Mouse (Mus musculus): Measurements from ENCODE around the gene Cemip2. TPM values are rescaled to one million over a fixed set of nuclear protein-coding genes. Genes with fewer than 3 reads are reported as not detected.
A peak's percentile ranks its signal among the peaks of the same experiment; 100 is the strongest.
"Not testable (repeated sequence)": the region's sequence is repeated elsewhere in the genome, so short reads cannot be mapped to it uniquely, and the experiment has no call there.

The Cemip2 gene
- polyA plus RNA-seq, 1 experiment from 2014 or later: 89.1 TPM

GRCm38 (mm10) chr19:21860894-21861293 lies 82.8 kb downstream of the Cemip2 start:
- Histone ChIP-seq H3K4me3 (no peak overlapping the region), H3K9me3 (no peaks in the 10 kb centered on the region), H3K27ac (no peak overlapping the region), H3K27me3 (replicated peaks) (no peaks in the 10 kb centered on the region), H3K4me2 (replicated peaks) (no peak overlapping the region), H3K36me3 (peaks cover 36% of the 10 kb centered on the region), H3K4me1 (no peaks in the 10 kb centered on the region), H3K9ac (no peak overlapping the region)
- no peak for ATAC-seq (ENCODE audit: low FRiP score, low read depth)
- WGBS: 92% methylated on average over 6 of the region's 6 CpGs

- Histone ChIP-seq H3K27ac (no peak overlapping the region), H3K27me3 (replicated peaks) (no peaks in the 10 kb centered on the region), H3K4me2 (replicated peaks) (no peak overlapping the region), H3K4me3 (no peak overlapping the region), H3K36me3 (peaks cover 23% of the 10 kb centered on the region), H3K4me1 (no peaks in the 10 kb centered on the region), H3K9ac (no peak overlapping the region), H3K9me3 (no peaks in the 10 kb centered on the region)
- no peak for ATAC-seq (ENCODE audit: low FRiP score, low read depth)
- 85% methylated on average over 5 of the region's 5 CpGs for WGBS
Measured at GRCm38 (mm10) chr19:21862289-21862990, 84.3 kb downstream of the Cemip2 start.

- H3K9ac ChIP-seq: no peak overlapping the region
- WGBS: 92% methylated on average over 9 of the region's 9 CpGs
- H3K4me2 ChIP-seq (replicated peaks): no peak overlapping the region
- no peak overlapping the region for H3K4me3 ChIP-seq
- no peaks in the 10 kb centered on the region for H3K9me3 ChIP-seq
- H3K4me1 ChIP-seq: no peaks in the 10 kb centered on the region
- H3K27ac ChIP-seq: no peak overlapping the region
- peaks cover 19% of the 10 kb centered on the region for H3K36me3 ChIP-seq
- no peaks in the 10 kb centered on the region for H3K27me3 ChIP-seq (replicated peaks)
- no peak for ATAC-seq (ENCODE audit: low FRiP score, low read depth)
Measured at GRCm38 (mm10) chr19:21862991-21863931, 85.1 kb downstream of the Cemip2 start.

GRCm38 (mm10) chr19:21865242-21866055 lies 87.3 kb downstream of the Cemip2 start:
- Histone ChIP-seq H3K4me2 (replicated peaks) (no peak overlapping the region), H3K36me3 (peaks cover 3% of the 10 kb centered on the region; the same call in 1 of the 2 replicates), H3K4me1 (no peaks in the 10 kb centered on the region), H3K9ac (no peak overlapping the region), H3K27me3 (replicated peaks) (no peaks in the 10 kb centered on the region), H3K4me3 (no peak overlapping the region), H3K9me3 (no peaks in the 10 kb centered on the region), H3K27ac (no peak overlapping the region)
- no peak for ATAC-seq (ENCODE audit: low FRiP score, low read depth)
- WGBS: 87% methylated on average over 7 of the region's 7 CpGs

- Histone ChIP-seq H3K4me3 (no peak overlapping the region), H3K9me3 (no peaks in the 10 kb centered on the region), H3K27ac (no peak overlapping the region), H3K4me2 (replicated peaks) (no peak overlapping the region), H3K27me3 (replicated peaks) (no peaks in the 10 kb centered on the region), H3K36me3 (peaks cover 2% of the 10 kb centered on the region; the same call in 1 of the 2 replicates), H3K9ac (no peak overlapping the region), H3K4me1 (no peaks in the 10 kb centered on the region)
- no peak for ATAC-seq (ENCODE audit: low FRiP score, low read depth)
Measured at GRCm38 (mm10) chr19:21866094-21866493, 88.0 kb downstream of the Cemip2 start.

- not testable (repeated sequence) for H3K4me1 ChIP-seq; H3K4me2 ChIP-seq (replicated peaks); ATAC-seq (ENCODE audit: low FRiP score, low read depth); H3K27ac ChIP-seq; H3K27me3 ChIP-seq (replicated peaks); H3K36me3 ChIP-seq; H3K4me3 ChIP-seq; H3K9me3 ChIP-seq; H3K9ac ChIP-seq
- 93% methylated on average over 4 of the region's 4 CpGs for WGBS
Measured at GRCm38 (mm10) chr19:21866756-21867155, 88.6 kb downstream of the Cemip2 start.

GRCm38 (mm10) chr19:21868471-21868870 lies 90.3 kb downstream of the Cemip2 start:
- H3K27ac ChIP-seq: no peak overlapping the region
- H3K9ac ChIP-seq: no peak overlapping the region
- 75% methylated on average over 2 of the region's 2 CpGs for WGBS

GRCm38 (mm10) chr19:21882110-21882940 lies 104.2 kb downstream of the Cemip2 start:
- Histone ChIP-seq H3K9ac (no peak overlapping the region), H3K27ac (no peak overlapping the region), H3K9me3 (no peaks in the 10 kb centered on the region), H3K4me1 (0 out of 2 replicates have a peak, but pooled peaks cover 9% of the 10 kb centered on the region), H3K36me3 (no peaks in the 10 kb centered on the region), H3K27me3 (replicated peaks) (no peaks in the 10 kb centered on the region), H3K4me3 (no peak overlapping the region), H3K4me2 (replicated peaks) (no peak overlapping the region)
- WGBS: 25% methylated on average over 8 of the region's 8 CpGs
- no peak for ATAC-seq (ENCODE audit: low FRiP score, low read depth)

More at GRCm38 (mm10) chr19:21868471-21868870, 90.3 kb downstream of the Cemip2 start:
- Histone ChIP-seq H3K4me1 (no peaks in the 10 kb centered on the region), H3K4me2 (replicated peaks) (no peak overlapping the region), H3K36me3 (no peaks in the 10 kb centered on the region), H3K9me3 (no peaks in the 10 kb centered on the region), H3K27me3 (replicated peaks) (no peaks in the 10 kb centered on the region), H3K4me3 (no peak overlapping the region)
- no peak for ATAC-seq (ENCODE audit: low FRiP score, low read depth)

- H3K36me3 ChIP-seq: no peaks in the 10 kb centered on the region
- no peak for ATAC-seq (ENCODE audit: low FRiP score, low read depth)
- no peak overlapping the region for H3K4me3 ChIP-seq
- no peaks in the 10 kb centered on the region for H3K9me3 ChIP-seq
- 82% methylated on average over 3 of the region's 3 CpGs for WGBS
- no peak overlapping the region for H3K27ac ChIP-seq
- H3K9ac ChIP-seq: no peak overlapping the region
- H3K4me1 ChIP-seq: 0 out of 2 replicates have a peak, but pooled peaks cover 9% of the 10 kb centered on the region
- no peaks in the 10 kb centered on the region for H3K27me3 ChIP-seq (replicated peaks)
- H3K4me2 ChIP-seq (replicated peaks): no peak overlapping the region
Measured at GRCm38 (mm10) chr19:21883053-21883452, 104.9 kb downstream of the Cemip2 start.

GRCm38 (mm10) chr19:21883922-21884321 lies 105.8 kb downstream of the Cemip2 start:
- 0 out of 2 replicates have a peak, but pooled peaks cover 9% of the 10 kb centered on the region for H3K4me1 ChIP-seq
- peak; percentile 74; the same call in 1 of the 2 replicates for ATAC-seq (ENCODE audit: low FRiP score, low read depth)

GRCm38 (mm10) chr19:21884385-21884784 lies 106.2 kb downstream of the Cemip2 start:
- H3K27me3 ChIP-seq (replicated peaks): no peaks in the 10 kb centered on the region
- no peaks in the 10 kb centered on the region for H3K9me3 ChIP-seq
- no peak overlapping the region for H3K4me3 ChIP-seq
- H3K27ac ChIP-seq: no peak overlapping the region
- no peak overlapping the region for H3K9ac ChIP-seq
- ATAC-seq (ENCODE audit: low FRiP score, low read depth): no peak
- WGBS: 42% methylated on average over 4 of the region's 4 CpGs
- H3K4me2 ChIP-seq (replicated peaks): no peak overlapping the region
- H3K4me1 ChIP-seq: 0 out of 2 replicates have a peak, but pooled peaks cover 9% of the 10 kb centered on the region
- no peaks in the 10 kb centered on the region for H3K36me3 ChIP-seq

More at GRCm38 (mm10) chr19:21883922-21884321, 105.8 kb downstream of the Cemip2 start:
- Histone ChIP-seq H3K4me2 (replicated peaks) (no peak overlapping the region), H3K9ac (no peak overlapping the region), H3K27me3 (replicated peaks) (no peaks in the 10 kb centered on the region), H3K27ac (no peak overlapping the region), H3K9me3 (no peaks in the 10 kb centered on the region), H3K36me3 (no peaks in the 10 kb centered on the region), H3K4me3 (no peak overlapping the region)
- 81% methylated on average over 2 of the region's 2 CpGs for WGBS

All from neural tube, embryonic 12.5 days (tissue).